Mouse (Mus musculus) cerebellum, adult 8-10 months (tissue): ENCODE results near the gene Galnt2.

ENCODE experiments used
- DNase-seq: peaks from one replicate; pipeline ENCODE4 v3.0.0; 2022

Galnt2 gene

DNA sequence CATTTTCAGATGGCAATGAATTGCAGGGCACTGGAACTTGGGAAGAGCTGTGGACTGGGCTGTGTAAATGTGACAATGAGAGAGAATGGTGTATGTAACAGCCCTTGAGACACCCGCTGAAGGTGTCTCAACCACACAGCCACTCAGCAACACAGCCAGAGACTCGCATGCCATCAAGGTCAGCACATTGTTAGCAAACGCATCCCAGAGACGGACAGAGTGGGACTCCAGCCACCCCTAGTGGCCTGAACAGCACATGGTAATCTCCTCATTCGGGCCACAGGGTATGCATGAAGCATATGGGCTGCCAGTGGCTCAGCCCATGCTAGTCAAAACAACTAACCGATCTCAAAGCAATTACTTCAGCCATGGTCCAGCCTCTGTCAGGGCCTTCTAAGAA is 148.1 kb downstream of the Galnt2 start:
- DNase-seq, result no peak

DNA sequence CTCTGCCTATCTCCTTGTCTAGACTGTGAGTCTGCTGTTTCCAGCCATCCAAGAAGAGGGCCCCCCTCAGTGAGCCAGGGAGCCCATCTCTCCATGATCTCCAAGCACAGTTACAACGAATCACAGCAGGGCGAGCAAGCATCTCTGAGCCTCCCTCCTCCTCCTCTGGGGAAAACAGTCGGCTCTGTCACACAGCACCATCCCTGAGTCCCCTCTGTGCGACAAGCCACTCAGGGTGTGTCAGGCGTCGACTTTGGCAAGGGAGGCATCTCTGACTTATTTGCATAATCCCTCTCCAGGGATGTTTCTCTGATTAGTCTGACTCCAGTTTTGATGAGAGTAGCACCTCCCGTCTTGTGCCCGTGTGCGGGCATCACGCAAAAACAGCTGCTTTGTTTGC is 151.0 kb downstream of the Galnt2 start:
- no peak for DNase-seq

DNA sequence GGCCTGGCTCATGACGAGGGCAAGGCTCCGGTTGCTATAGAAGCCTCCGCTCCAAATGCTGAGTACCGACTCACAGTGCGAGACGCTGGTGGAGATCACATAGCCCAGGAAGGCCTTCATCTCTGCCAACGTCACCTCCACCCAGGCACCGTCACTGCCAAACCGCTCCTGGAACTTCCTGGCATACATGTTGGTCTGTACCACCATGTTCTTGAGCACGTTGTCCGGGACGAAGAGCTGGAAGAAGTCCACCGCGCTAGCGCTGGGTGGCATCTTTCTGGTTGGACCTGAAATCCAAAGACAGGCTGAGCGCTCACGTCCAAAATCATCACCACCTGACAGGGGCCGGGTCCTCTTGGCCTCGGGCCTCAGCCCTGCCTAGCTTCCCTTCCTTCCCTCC is 153.1 kb downstream of the Galnt2 start:
- DNase-seq, result no peak

DNA sequence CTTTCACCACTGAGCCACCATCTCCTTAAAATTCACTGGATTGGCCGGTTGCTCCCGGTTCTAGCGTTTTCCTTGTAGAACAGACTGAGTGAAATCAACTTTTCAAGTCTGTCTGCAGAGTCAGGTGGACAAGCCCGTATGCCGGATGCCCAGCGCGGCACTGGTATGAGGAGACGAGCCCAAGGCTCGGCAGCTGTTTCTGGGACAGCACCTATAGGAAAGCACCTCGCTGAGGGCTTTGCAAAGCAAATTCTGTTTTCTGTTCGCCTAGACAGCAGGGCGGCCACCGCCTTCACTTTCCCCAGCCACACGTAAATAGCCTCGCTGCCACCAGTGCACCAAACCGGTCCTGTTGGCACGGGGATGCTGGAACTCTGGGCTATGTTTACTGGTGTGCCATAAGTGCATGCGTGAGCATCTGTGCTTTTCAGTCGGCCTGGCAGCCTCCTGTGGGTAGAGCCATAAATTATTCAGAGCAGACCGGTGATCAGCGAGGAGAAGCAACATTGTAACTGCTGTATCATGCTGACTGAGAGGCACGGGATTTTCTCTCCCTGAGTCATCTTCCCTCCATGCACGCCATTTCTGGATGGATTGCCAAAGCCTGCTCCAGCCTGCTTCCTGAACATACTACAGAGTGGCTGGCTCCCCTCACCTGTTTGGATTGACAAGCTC is 155.2 kb downstream of the Galnt2 start:
- DNase-seq, result peak; percentile 49

DNA sequence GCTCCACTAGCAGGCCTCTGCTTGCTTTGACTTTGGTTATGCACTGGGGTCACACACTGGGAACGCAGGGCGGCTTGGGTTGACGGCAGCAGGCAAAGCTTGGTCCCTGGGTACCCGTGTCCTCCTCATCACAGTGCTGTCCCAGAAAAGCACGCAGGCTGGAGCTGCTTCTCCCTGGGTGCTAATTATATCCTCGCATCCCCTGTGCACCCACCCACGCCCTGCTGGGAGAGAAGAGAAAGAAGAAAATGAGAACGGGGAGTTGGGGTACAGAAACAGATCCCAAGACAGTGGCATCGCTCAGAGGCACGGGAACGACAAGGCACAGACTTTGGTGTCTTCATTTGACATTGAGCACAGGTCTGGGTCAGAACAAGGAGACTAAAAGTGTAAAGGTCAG is 158.3 kb downstream of the Galnt2 start:
- no peak for DNase-seq

DNA sequence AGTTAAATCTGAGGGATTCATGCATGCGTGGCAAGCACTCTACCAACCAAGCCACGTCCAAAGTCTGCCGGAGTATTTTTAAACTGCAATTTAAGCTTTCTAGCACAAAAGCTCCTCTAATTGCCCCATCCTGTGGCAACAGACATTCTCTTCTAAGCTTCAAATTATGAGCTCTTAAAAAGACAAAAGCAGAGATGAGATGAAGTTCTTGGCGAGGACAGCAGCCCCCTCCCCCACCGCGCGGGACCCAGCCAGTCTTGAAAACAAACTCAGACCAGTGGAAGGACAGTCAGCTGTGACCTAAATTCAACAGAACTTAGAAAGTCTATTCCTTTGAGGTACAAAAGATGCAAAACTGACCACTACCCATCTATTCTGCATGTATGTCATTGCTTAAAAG is 160.0 kb downstream of the Galnt2 start:
- DNase-seq, result no peak

DNA sequence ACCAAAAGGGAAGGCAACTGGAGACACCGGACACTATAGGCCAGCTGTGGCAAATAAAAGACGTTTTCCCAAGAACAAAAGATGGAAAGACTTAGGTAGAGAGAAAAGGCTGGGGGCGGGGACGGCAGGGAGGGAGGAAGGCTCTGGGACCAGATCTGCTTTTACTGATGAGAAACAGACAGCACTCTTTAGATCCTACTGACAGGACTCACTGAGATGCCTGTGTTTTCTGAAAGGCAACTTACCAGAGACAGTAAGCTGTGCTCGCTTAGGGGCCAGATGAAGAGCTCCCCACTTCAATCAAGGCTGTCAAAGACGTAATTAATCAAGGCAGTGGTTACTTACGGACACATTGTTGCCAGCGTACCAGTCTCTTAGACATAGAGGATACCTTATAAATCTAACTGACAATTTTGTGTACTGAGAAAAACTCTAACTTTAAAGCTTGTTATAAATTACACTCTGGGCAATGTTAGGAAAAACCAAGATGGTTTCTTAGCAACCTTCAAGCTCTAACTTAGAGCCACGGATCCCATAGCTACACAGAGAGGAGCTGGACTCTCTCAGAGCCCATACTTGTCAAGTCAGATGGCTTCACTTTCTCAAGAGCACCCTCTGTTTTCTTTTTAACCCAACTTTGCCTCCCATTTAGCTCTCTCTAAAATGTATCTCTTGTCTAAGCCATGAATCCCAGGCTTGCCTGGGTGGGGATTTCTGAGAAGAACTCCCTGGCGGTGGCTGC is 161.3 kb downstream of the Galnt2 start:
- DNase-seq, result no peak

DNA sequence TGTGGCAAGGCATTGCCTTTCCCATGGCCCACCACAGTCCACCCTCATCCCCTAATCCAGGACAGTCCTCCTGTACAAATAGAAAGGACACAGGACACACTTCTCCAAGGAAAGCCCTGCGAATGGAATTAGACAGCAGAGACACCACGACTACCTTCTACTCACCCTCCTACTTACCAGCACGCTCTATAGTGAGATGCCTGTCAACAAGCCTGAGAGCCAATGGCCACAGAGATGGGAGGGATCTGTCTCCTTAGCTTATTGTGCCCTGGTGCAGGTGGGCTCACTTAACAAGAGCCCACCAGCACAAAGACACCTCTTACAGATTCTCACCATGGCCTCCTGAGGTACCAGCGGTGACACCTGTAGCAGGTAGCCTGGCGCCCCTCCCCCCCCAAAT is 161.8 kb downstream of the Galnt2 start:
- no peak for DNase-seq

DNA sequence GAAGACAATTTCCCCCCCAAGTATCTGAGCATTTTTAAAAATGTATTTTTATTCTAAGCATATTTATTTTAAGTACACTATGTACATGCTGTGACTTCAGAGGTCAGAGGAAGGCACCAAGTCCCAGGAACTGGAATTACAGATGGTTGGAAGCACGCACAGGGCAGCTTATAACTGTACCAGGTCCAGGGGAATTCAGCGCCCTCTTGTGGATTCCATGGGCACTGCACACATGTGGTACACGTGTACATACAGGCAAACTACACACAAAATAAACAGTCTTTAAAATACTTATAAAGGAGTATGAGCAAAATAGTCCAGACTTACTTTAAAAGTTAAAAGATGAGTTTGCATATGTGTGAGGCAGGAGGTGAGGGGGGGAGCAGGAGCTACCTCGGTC is 162.7 kb downstream of the Galnt2 start:
- DNase-seq, result no peak

DNA sequence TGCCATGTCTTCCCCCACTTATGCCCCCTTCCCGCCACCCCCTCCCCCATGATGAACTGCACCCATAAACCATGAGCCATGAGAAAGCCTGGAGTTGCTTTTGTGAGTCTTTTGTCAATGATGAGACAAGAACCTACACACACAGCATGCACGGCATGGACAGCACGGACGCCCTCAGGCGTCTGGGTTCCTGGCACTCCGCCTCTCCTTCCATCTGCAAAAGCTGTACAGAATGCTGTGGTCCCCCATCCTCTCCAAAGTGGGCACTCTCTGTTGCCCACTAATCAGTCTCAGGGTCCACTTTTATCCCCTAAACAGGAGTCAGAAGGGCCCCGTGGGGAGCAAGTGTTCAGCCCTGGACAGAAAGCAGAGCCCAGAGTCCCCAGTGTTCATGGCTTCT is 163.8 kb downstream of the Galnt2 start:
- no peak for DNase-seq
